Mouse (Mus musculus) kidney, postnatal 0 days (tissue): ENCODE data around the gene L3mbtl3. TPM values are rescaled to one million over a fixed set of nuclear protein-coding genes. Genes with fewer than 3 reads are reported as not detected.
A peak's percentile ranks its signal among the peaks of the same experiment; 100 is the strongest.

Experiments used
- ATAC-seq: fragments of 200-750 bp; cut with Nextera tagmentation; replicated peaks from 2 replicates; pipeline ENCODE4 v1.8.0; 2017; ENCODE audit warnings: low read depth, moderate number of reproducible peaks, moderate TSS enrichment, moderate library complexity; ENCODE audit not compliant: low FRiP score
- DNase-seq: peaks from one replicate; pipeline ENCODE4 v3.0.0-alpha.2; 2016; ENCODE audit warnings: low spot score
- H3K27ac ChIP-seq: fragments of 300-500 bp; sonication (generic); 2 replicates; pipeline ENCODE4 v1.5.1; 2014; ENCODE audit warnings: mild to moderate bottlenecking
- H3K27me3 ChIP-seq: fragments of 300-500 bp; sonication (generic); 2 replicates; pipeline ENCODE4 v1.6.1; 2014; ENCODE audit warnings: low read length, mixed read lengths; ENCODE audit not compliant: insufficient read depth
- H3K36me3 ChIP-seq: fragments of 300-500 bp; sonication (generic); 2 replicates; pipeline ENCODE4 v1.6.1; 2014; ENCODE audit warnings: low read length, mixed read lengths; ENCODE audit not compliant: insufficient read depth
- H3K4me1 ChIP-seq: fragments of 300-500 bp; sonication (generic); replicated peaks from 2 replicates; pipeline ENCODE4 v1.6.1; 2014; ENCODE audit warnings: antibody characterized with exemption, low read length, mixed read lengths; ENCODE audit not compliant: insufficient read depth
- H3K4me2 ChIP-seq: fragments of 300-500 bp; sonication (generic); 2 replicates; pipeline ENCODE4 v1.6.1; 2014; ENCODE audit warnings: mild to moderate bottlenecking, low read length, moderate library complexity, mixed read lengths
- H3K4me3 ChIP-seq: fragments of 300-500 bp; sonication (generic); replicated peaks from 2 replicates; pipeline ENCODE4 v1.5.1; 2014; ENCODE audit warnings: low read depth, low read length
- H3K9ac ChIP-seq: fragments of 300-500 bp; sonication (generic); 2 replicates; pipeline ENCODE4 v1.6.1; 2014; ENCODE audit warnings: low read depth, low read length
- H3K9me3 ChIP-seq: fragments of 300-500 bp; sonication (generic); replicated peaks from 2 replicates; pipeline ENCODE4 v1.6.1; 2016; ENCODE audit warnings: low read length, inconsistent platforms, mixed read lengths
- CTCF ChIP-seq: IDR thresholded peaks from 2 replicates; pipeline ENCODE4 v1.5.1; 2016; ENCODE audit warnings: antibody characterized with exemption, low read depth, mild to moderate bottlenecking, moderate library complexity
- WGBS: fragments of 180-500 bp; shearing (Covaris S2); extraction: QIAGEN DNeasy Blood & Tissue Kit; methylation state at CpG from one replicate; pipeline ENCODE4 v1.1.7; 2014; 5-methylcytosine and 5-hydroxymethylcytosine counted together
- polyA plus RNA-seq: library from polyadenylated mRNA; unstranded; fragments of >200 nt; fragmentation: Nextera tagmentation; extraction: Ambion mirVana; gene quantifications from 2 replicates; pipeline ENCODE4 v1.2.1, GENCODE M21; 2015

The L3mbtl3 gene
- polyA plus RNA-seq, 1 experiment from 2014 or later, result 9.3 TPM

DNA sequence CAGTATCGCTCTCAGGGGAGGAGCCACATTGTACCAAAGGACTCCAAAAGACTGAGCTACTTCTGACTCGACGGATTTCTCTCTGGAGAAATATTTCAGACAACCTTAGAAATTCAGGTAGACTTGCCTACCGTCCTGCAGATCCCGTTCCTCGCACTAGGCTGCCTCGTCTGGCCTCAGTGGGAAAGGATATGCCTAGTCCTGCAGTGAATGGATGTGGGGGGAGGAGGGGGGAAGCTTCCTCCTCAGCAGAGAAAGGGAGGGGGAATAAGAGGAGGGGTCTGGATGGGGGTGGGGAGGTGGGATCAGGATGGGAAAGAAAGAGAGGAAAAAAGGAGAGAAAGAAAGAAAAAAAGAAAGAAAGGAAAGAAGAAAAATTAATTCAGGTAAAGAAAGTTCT is 28.2 kb downstream of the L3mbtl3 start:
- ATAC-seq, result no peak
- Histone ChIP-seq H3K27ac (no peak overlapping the region), H3K9me3 (no peaks in the 10 kb centered on the region), H3K9ac (no peak overlapping the region), H3K4me3 (no peak overlapping the region), H3K36me3 (peaks cover 18% of the 10 kb centered on the region), H3K27me3 (no peaks in the 10 kb centered on the region), H3K4me1 (no peaks in the 10 kb centered on the region), H3K4me2 (no peak overlapping the region)
- DNase-seq, result no peak
- 59% methylated on average over 7 of the region's 7 CpGs for WGBS
- TF ChIP-seq CTCF, result no peak

GRCm38 (mm10) chr10:26345879-26346278 is 29.9 kb downstream of the L3mbtl3 start:
- Histone ChIP-seq H3K4me2 (no peak overlapping the region), H3K27me3 (no peaks in the 10 kb centered on the region), H3K36me3 (peaks cover 26% of the 10 kb centered on the region), H3K4me1 (no peaks in the 10 kb centered on the region), H3K4me3 (no peak overlapping the region), H3K27ac (no peak overlapping the region), H3K9me3 (no peaks in the 10 kb centered on the region), H3K9ac (no peak overlapping the region)
- peak; percentile 29; the same call in 1 of the 2 replicates for TF ChIP-seq CTCF
- DNase-seq, result peak; percentile 27
- WGBS, result 74% methylated on average over 1 of the region's 1 CpGs
- no peak for ATAC-seq

- Histone ChIP-seq H3K9me3 (no peaks in the 10 kb centered on the region), H3K36me3 (peaks cover 37% of the 10 kb centered on the region), H3K4me2 (no peak overlapping the region), H3K27ac (no peak overlapping the region), H3K4me1 (no peaks in the 10 kb centered on the region), H3K9ac (no peak overlapping the region), H3K27me3 (no peaks in the 10 kb centered on the region), H3K4me3 (no peak overlapping the region)
- no peak for ATAC-seq
- no peak for TF ChIP-seq CTCF
- DNase-seq, result no peak
- WGBS, result 78% methylated on average over 23 of the region's 23 CpGs
Measured at GRCm38 (mm10) chr10:26337896-26338503, 37.8 kb downstream of the L3mbtl3 start.

GRCm38 (mm10) chr10:26333966-26334365 is 41.8 kb downstream of the L3mbtl3 start:
- TF ChIP-seq CTCF, result no peak
- H3K4me2 ChIP-seq, result no peak overlapping the region
- no peak overlapping the region for H3K27ac ChIP-seq
- H3K9me3 ChIP-seq, result no peaks in the 10 kb centered on the region
- no peak for ATAC-seq
- WGBS, result 64% methylated on average over 5 of the region's 5 CpGs
- H3K4me1 ChIP-seq, result no peaks in the 10 kb centered on the region
- H3K9ac ChIP-seq, result no peak overlapping the region
- H3K27me3 ChIP-seq, result no peaks in the 10 kb centered on the region
- peaks cover 20% of the 10 kb centered on the region; the same call in 1 of the 2 replicates for H3K36me3 ChIP-seq
- no peak for DNase-seq
- no peak overlapping the region for H3K4me3 ChIP-seq

- no peak overlapping the region for H3K27ac ChIP-seq
- no peak overlapping the region for H3K4me3 ChIP-seq
- H3K9me3 ChIP-seq, result no peaks in the 10 kb centered on the region
- ATAC-seq, result no peak
- WGBS, result 54% methylated on average over 2 of the region's 2 CpGs
- no peaks in the 10 kb centered on the region for H3K27me3 ChIP-seq
- no peak for TF ChIP-seq CTCF
- no peak overlapping the region for H3K9ac ChIP-seq
- no peak for DNase-seq
- H3K36me3 ChIP-seq, result peaks cover 8% of the 10 kb centered on the region; the same call in 1 of the 2 replicates
- H3K4me2 ChIP-seq, result no peak overlapping the region
- H3K4me1 ChIP-seq, result no peaks in the 10 kb centered on the region
Measured at GRCm38 (mm10) chr10:26332781-26333180, 43.0 kb downstream of the L3mbtl3 start.

- no peaks in the 10 kb centered on the region for H3K4me1 ChIP-seq
- H3K9ac ChIP-seq, result no peak overlapping the region
- H3K9me3 ChIP-seq, result no peaks in the 10 kb centered on the region
- H3K4me2 ChIP-seq, result no peak overlapping the region
- TF ChIP-seq CTCF, result no peak
- 67% methylated on average over 3 of the region's 3 CpGs for WGBS
- no peak for ATAC-seq
- DNase-seq, result no peak
- 0 out of 2 replicates have a peak, but pooled peaks cover 13% of the 10 kb centered on the region for H3K36me3 ChIP-seq
- no peak overlapping the region for H3K4me3 ChIP-seq
- H3K27me3 ChIP-seq, result no peaks in the 10 kb centered on the region
- H3K27ac ChIP-seq, result no peak overlapping the region
Measured at GRCm38 (mm10) chr10:26328843-26329242, 46.9 kb downstream of the L3mbtl3 start.
